Mouse (Mus musculus) liver, adult 2 months (tissue): ENCODE data around the gene Cdh26.

Source experiments
- CTCF ChIP-seq: fragments of 200-500 bp; IDR thresholded peaks from 2 replicates; pipeline ENCODE4 v1.5.1; 2011; ENCODE audit warnings: low read depth, low read length, control low read depth
- POLR2A ChIP-seq: fragments of 200-500 bp; IDR thresholded peaks from 2 replicates; pipeline ENCODE4 v1.6.1; 2011; ENCODE audit warnings: low read length, control low read depth; ENCODE audit not compliant: insufficient read depth; ENCODE audit errors: extremely low read depth

GRCm38 (mm10) chr2:178450236-178450635 lies 19.9 kb downstream of the Cdh26 start:
- no peak for TF ChIP-seq CTCF
- no peak for TF ChIP-seq POLR2A
